Mouse (Mus musculus) kidney, embryonic 16.5 days (tissue): Measurements from ENCODE around the gene Mlec. TPM values are rescaled to one million over a fixed set of nuclear protein-coding genes. Genes with fewer than 3 reads are reported as not detected.

Source experiments
- ATAC-seq: fragments of 200-750 bp; cut with Nextera tagmentation; 2 replicates; pipeline ENCODE4 v1.8.0; 2017; ENCODE audit warnings: moderate TSS enrichment; ENCODE audit not compliant: low FRiP score, low TSS enrichment
- H3K27ac ChIP-seq: fragments of 300-500 bp; sonication (generic); 2 replicates; pipeline ENCODE4 v1.5.1; 2014; ENCODE audit warnings: low read length
- H3K27me3 ChIP-seq: fragments of 300-500 bp; sonication (generic); 2 replicates; pipeline ENCODE4 v1.6.1; 2014; ENCODE audit warnings: low read length, control low read depth, mixed read lengths; ENCODE audit not compliant: insufficient read depth
- H3K36me3 ChIP-seq: fragments of 300-500 bp; sonication (generic); 2 replicates; pipeline ENCODE4 v1.6.1; 2014; ENCODE audit warnings: low read length, control low read depth, mixed read lengths; ENCODE audit not compliant: insufficient read depth
- H3K4me1 ChIP-seq: fragments of 300-500 bp; sonication (generic); 2 replicates; pipeline ENCODE4 v1.6.1; 2014; ENCODE audit warnings: low read length, control low read depth, mixed read lengths; ENCODE audit not compliant: insufficient read depth
- H3K4me2 ChIP-seq: fragments of 300-500 bp; sonication (generic); replicated peaks from 2 replicates; pipeline ENCODE4 v1.6.1; 2014; ENCODE audit warnings: low read depth, low read length
- H3K4me3 ChIP-seq: fragments of 300-500 bp; sonication (generic); 2 replicates; pipeline ENCODE4 v1.5.1; 2014; ENCODE audit warnings: mild to moderate bottlenecking, low read length
- H3K9ac ChIP-seq: fragments of 300-500 bp; sonication (generic); replicated peaks from 2 replicates; pipeline ENCODE4 v1.6.1; 2014; ENCODE audit warnings: low read length
- H3K9me3 ChIP-seq: fragments of 300-500 bp; sonication (generic); 2 replicates; pipeline ENCODE4 v1.6.1; 2016; ENCODE audit warnings: low read length, control low read depth
- WGBS: fragments of 180-500 bp; shearing (Covaris S2); extraction: QIAGEN DNeasy Blood & Tissue Kit; methylation state at CpG from one replicate; pipeline ENCODE4 v1.1.7; 2014; 5-methylcytosine and 5-hydroxymethylcytosine counted together
- polyA plus RNA-seq: library from polyadenylated mRNA; unstranded; fragments of >200 nt; fragmentation: Nextera tagmentation; extraction: Ambion mirVana; gene quantifications from 2 replicates; pipeline ENCODE4 v1.2.1, GENCODE M21; 2015

Mlec gene
- 85.0 and 86.2 TPM in 2 replicates for polyA plus RNA-seq

GRCm38 (mm10) chr5:115158040-115158983, at the start of gene Mlec:
Gene Mlec (minus strand): TSS chr5:115158179.
- Histone ChIP-seq H3K4me2 (peak within 1 kb of the TSS; percentile 91), H3K36me3 (no peaks in the 10 kb centered on the region), H3K4me3 (peak within 1 kb of the TSS; percentile 83), H3K9me3 (no peaks in the 10 kb centered on the region), H3K4me1 (peaks cover 57% of the 10 kb centered on the region), H3K9ac (peak within 1 kb of the TSS; percentile 96), H3K27me3 (no peaks in the 10 kb centered on the region), H3K27ac (peak within 1 kb of the TSS; percentile 99)
- under 1% methylated on average over 73 of the region's 78 CpGs for WGBS
- ATAC-seq: peak; percentile 98

DNA sequence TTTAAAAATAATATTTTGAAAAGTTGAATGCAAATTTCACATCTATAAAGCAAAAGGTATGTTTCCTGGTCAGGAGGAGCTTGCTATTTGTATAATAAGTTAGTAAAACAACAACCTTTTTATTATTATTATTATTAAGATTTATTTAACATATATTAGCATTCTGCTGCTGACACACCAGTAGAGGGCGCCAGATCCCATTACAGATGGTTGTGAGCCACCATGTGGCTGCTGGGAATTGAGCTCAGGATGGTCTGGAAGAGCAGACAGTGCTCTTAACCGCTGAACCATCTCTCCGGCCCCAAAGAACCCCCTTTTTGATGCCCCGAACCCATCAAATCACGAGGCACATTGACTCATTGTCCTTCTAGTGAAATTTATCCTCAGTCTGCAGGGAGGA, 49.3 kb upstream of the Mlec start:
- H3K4me2 ChIP-seq: no peak overlapping the region
- 64% methylated on average over 5 of the region's 5 CpGs for WGBS
- H3K36me3 ChIP-seq: no peaks in the 10 kb centered on the region
- H3K27ac ChIP-seq: no peak overlapping the region
- no peaks in the 10 kb centered on the region for H3K9me3 ChIP-seq
- peaks cover 19% of the 10 kb centered on the region for H3K4me1 ChIP-seq
- ATAC-seq: no peak
- H3K4me3 ChIP-seq: no peak overlapping the region
- no peak overlapping the region for H3K9ac ChIP-seq
- peaks cover 5% of the 10 kb centered on the region; the same call in 1 of the 2 replicates for H3K27me3 ChIP-seq

GRCm38 (mm10) chr5:115204562-115205311, 46.8 kb upstream of the Mlec start:
- whole genome bisulfite sequencing: 2% methylated on average over 31 of the region's 31 CpGs
- Histone ChIP-seq H3K4me1 (peaks cover 19% of the 10 kb centered on the region), H3K9me3 (no peaks in the 10 kb centered on the region), H3K4me3 (peak overlapping the region; percentile 43), H3K4me2 (peak overlapping the region; percentile 67), H3K9ac (peak overlapping the region; percentile 65), H3K27me3 (peaks cover 5% of the 10 kb centered on the region; the same call in 1 of the 2 replicates), H3K36me3 (no peaks in the 10 kb centered on the region), H3K27ac (0 out of 2 replicates have a peak overlapping the region, but pooled peaks have one; percentile 14)
- ATAC-seq: peak; percentile 65; the same call in 1 of the 2 replicates

DNA sequence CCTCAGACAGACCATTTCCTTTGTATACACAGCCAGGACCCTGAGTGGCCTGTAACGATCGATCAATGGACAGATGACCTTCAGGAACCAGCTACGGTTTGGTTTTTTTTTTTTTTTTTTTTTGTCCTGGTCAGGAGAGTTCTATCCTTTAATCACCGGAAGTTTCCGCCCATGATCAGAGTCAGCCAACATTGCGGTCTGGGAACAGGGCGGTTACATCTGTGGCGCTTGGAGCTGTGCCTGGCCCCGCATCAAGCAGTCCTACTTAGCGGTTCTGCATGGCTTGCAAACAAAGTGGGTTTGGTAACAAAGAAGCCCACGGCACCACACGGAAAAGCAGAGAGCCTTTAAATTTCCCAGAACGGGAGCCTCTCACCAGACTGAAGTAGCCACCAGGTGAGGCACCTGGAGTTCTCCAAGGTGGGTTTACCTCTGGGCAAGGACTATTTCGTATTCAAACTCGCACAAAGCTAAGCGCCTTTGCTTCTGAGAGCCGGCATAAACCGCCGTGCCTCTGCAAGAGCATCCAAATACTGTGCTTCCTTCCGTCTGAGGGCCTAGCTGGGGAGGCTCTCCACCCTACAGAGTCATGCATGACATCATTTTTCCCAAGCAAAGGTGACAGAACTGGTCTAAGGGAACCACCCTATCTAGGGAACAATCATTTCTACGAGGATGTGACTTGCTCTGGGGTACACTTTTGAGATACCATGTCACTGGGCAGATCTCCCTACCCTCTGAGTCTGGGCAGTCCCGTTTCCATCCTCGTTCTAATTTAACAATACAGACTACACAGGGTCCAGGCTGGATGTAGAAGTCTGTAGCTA, 46.0 kb upstream of the Mlec start:
- Histone ChIP-seq H3K9ac (peak overlapping the region; percentile 65), H3K36me3 (no peaks in the 10 kb centered on the region), H3K27me3 (peaks cover 5% of the 10 kb centered on the region; the same call in 1 of the 2 replicates), H3K27ac (0 out of 2 replicates have a peak overlapping the region, but pooled peaks have one; percentile 14), H3K4me1 (peaks cover 19% of the 10 kb centered on the region), H3K4me3 (peak overlapping the region; percentile 43), H3K9me3 (no peaks in the 10 kb centered on the region; the same call in 1 of the 2 replicates), H3K4me2 (peak overlapping the region; percentile 67)
- 8% methylated on average over 23 of the region's 23 CpGs for WGBS
- peak; percentile 67; the same call in 1 of the 2 replicates for ATAC-seq

GRCm38 (mm10) chr5:115194626-115195221, 36.7 kb upstream of the Mlec start:
- Histone ChIP-seq H3K4me3 (peak overlapping the region; percentile 61), H3K4me1 (peaks cover 20% of the 10 kb centered on the region), H3K9ac (peak overlapping the region; percentile 56; the same call in 1 of the 2 replicates), H3K9me3 (no peaks in the 10 kb centered on the region; the same call in 1 of the 2 replicates), H3K27ac (no peak overlapping the region), H3K36me3 (no peaks in the 10 kb centered on the region), H3K4me2 (peak overlapping the region; percentile 100), H3K27me3 (peaks cover 52% of the 10 kb centered on the region)
- WGBS: 4% methylated on average over 12 of the region's 12 CpGs
- peak; percentile 27; the same call in 1 of the 2 replicates for ATAC-seq

DNA sequence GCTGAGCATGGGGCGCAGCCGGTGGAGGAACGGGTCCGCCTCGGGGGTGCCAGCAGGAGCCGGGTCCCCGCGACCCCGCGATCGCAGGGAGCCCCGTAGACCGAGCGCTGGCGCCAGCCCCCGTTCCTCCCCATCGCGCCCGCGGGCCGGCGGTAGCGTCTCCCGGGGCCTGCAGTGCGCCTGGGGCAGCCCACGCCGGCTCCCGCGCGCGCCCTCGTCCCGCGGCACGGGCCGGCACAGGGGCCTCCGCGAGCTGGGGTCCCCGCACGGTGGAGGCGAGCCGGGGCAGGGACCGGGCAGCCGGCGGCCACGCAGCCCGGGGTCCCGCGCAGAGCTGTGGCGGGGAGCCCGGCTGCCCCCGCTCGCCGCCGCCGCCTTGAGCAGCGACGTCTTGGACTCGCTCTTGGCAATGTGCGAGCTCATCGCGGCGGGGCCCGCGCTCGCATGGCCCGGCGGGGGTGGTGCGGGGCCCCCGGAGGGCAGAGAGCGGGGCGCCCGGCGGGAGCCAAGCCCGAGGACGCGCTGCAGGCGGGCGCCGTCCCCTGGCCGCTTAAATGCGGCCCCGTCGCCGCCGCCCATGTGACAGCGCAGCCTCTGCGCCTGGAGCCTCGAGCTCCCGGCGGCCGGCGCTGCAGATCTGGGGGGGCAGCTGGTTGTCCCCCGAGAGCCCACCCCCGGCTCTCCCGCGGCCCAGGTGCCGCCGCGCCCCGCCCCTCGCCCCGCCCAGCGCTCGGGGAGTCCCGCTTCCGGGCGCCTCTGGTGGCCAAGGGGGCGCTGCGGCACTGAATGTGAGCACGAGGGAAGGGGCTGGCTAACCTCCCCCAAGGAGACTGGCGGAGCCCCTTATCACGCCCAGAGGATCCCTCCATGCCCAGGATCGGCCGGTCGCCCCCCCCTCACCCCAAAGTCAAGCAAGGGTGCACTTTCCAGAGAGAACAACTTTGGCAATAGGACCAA, 36.0 kb upstream of the Mlec start, which contains the start of gene Cabp1:
Cabp1 (minus strand) TSS at position 713 of the 957 bp plus-strand sequence.
- Histone ChIP-seq H3K27me3 (peaks cover 58% of the 10 kb centered on the region), H3K9me3 (no peaks in the 10 kb centered on the region), H3K27ac (no peak within 1 kb of the TSS), H3K4me3 (peak within 1 kb of the TSS; percentile 61), H3K4me2 (peak within 1 kb of the TSS; percentile 100), H3K9ac (peak within 1 kb of the TSS; percentile 56), H3K36me3 (no peaks in the 10 kb centered on the region), H3K4me1 (peaks cover 20% of the 10 kb centered on the region)
- ATAC-seq: peak; percentile 53
- under 1% methylated on average over 82 of the region's 116 CpGs for WGBS

DNA sequence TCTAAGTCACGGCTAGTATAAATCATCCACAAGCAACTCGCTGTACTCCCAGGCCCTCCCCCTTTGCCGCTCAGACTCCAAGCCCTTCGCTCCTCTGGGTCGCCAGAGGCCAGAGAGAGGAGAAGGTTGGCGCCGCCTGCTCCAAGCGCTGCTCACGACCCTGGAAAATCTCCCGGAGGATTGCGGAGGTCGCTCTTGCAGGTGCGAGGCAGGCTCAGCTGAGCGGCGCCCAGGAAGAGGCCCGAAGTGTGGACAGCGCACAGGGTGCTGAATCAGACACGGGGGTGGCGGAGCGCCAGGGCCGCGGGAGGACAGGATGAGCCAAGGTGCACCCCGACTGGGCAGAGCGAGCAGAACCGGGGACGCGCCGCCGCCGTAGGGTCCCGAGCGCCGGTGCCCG, 35.2 kb upstream of the Mlec start:
- ATAC-seq: peak; percentile 52
- H3K9me3 ChIP-seq: no peaks in the 10 kb centered on the region; the same call in 1 of the 2 replicates
- H3K4me2 ChIP-seq: peak overlapping the region; percentile 100
- H3K4me1 ChIP-seq: peaks cover 20% of the 10 kb centered on the region
- no peaks in the 10 kb centered on the region for H3K36me3 ChIP-seq
- no peak overlapping the region for H3K27ac ChIP-seq
- 0% methylated on average over 34 of the region's 34 CpGs for WGBS
- H3K27me3 ChIP-seq: peaks cover 58% of the 10 kb centered on the region
- peak overlapping the region; percentile 61 for H3K4me3 ChIP-seq
- H3K9ac ChIP-seq: peak overlapping the region; percentile 56

DNA sequence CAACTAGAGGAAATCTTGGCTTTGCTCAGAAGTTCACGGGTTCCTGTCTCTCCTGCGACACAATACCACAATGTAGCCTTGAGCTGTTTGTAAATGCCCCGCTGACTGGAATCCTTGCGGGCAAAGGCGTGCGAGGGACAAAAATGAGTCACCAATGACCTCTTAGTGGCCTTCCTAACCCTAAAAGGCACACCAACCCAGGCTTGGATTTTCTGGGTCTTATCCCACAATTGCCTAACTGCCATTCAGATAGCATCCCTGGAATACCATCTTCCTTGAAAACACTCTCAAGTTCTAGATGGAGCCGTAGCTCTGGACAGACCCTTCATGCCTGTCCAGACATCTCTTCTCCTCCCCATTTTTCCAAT, 34.8 kb upstream of the Mlec start:
- no peak for ATAC-seq
- peak overlapping the region; percentile 61 for H3K4me3 ChIP-seq
- H3K9me3 ChIP-seq: no peaks in the 10 kb centered on the region; the same call in 1 of the 2 replicates
- WGBS: 11% methylated on average over 7 of the region's 7 CpGs
- H3K4me1 ChIP-seq: peaks cover 20% of the 10 kb centered on the region
- H3K9ac ChIP-seq: 0 out of 2 replicates have a peak overlapping the region, but pooled peaks have one; percentile 56
- peak overlapping the region; percentile 100 for H3K4me2 ChIP-seq
- no peaks in the 10 kb centered on the region for H3K36me3 ChIP-seq
- H3K27ac ChIP-seq: no peak overlapping the region
- peaks cover 58% of the 10 kb centered on the region for H3K27me3 ChIP-seq
